Mouse (Mus musculus) lung, embryonic 15.5 days (tissue): ENCODE measurements around the gene Gm49352. TPM values are rescaled to one million over a fixed set of nuclear protein-coding genes. Genes with fewer than 3 reads are reported as not detected.
"Not testable (repeated sequence)": the region's sequence is repeated elsewhere in the genome, so short reads cannot be mapped to it uniquely, and the experiment has no call there.

ENCODE experiments used
- ATAC-seq: fragments of 200-750 bp; cut with Nextera tagmentation; 2 replicates; pipeline ENCODE4 v1.8.0; 2017; ENCODE audit warnings: moderate number of reproducible peaks, borderline replicate concordance; ENCODE audit not compliant: low FRiP score, low TSS enrichment; ENCODE audit errors: extremely low read depth
- H3K27ac ChIP-seq: fragments of 300-500 bp; sonication (generic); 2 replicates; pipeline ENCODE4 v1.5.1; 2015; ENCODE audit warnings: moderate library complexity, mild to moderate bottlenecking, inconsistent platforms
- H3K27me3 ChIP-seq: fragments of 300-500 bp; sonication (generic); 2 replicates; pipeline ENCODE4 v1.6.1; 2015; ENCODE audit warnings: inconsistent platforms
- H3K36me3 ChIP-seq: fragments of 300-500 bp; sonication (generic); 2 replicates; pipeline ENCODE4 v1.6.1; 2015; ENCODE audit warnings: inconsistent platforms
- H3K4me1 ChIP-seq: fragments of 300-500 bp; sonication (generic); 2 replicates; pipeline ENCODE4 v1.6.1; 2015; ENCODE audit warnings: inconsistent platforms
- H3K4me2 ChIP-seq: fragments of 300-500 bp; sonication (generic); 2 replicates; pipeline ENCODE4 v1.6.1; 2015; ENCODE audit warnings: inconsistent platforms, mild to moderate bottlenecking, moderate library complexity
- H3K4me3 ChIP-seq: fragments of 300-500 bp; sonication (generic); 2 replicates; pipeline ENCODE4 v1.5.1; 2015; ENCODE audit warnings: mild to moderate bottlenecking, inconsistent platforms
- H3K9ac ChIP-seq: fragments of 300-500 bp; sonication (generic); 2 replicates; pipeline ENCODE4 v1.6.1; 2015; ENCODE audit warnings: inconsistent platforms
- H3K9me3 ChIP-seq: fragments of 300-500 bp; sonication (generic); 2 replicates; pipeline ENCODE4 v1.6.1; 2016; ENCODE audit warnings: inconsistent platforms
- WGBS: fragments of 180-500 bp; shearing (Covaris S2); methylation state at CpG from one replicate; pipeline ENCODE4 v1.1.7; 2015; 5-methylcytosine and 5-hydroxymethylcytosine counted together
- polyA plus RNA-seq: library from polyadenylated mRNA; unstranded; fragments of >200 nt; fragmentation: Nextera tagmentation; extraction: Ambion mirVana; gene quantifications from 2 replicates; pipeline ENCODE4 v1.2.1, GENCODE M21; 2015

Gene Gm49352
- polyA plus RNA-seq: not detected in 2 replicates

DNA sequence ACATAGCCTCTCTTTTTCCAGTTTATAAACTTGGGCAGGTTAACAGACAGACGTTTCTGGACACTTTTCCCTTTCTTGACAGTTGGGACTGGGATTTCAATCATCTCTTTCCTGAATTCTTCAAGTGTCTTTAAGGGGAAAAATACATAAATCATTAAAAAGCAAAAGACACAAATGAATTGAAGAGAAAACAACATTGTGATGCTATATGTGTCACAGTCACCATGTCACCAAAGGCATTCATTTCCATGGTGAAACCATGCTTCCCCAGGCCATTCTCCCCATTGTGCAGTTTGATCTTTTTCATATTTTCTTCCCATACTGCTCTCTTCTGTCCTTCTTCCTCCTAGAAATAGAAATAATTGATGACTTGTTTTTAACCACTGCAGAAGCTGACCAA is at the start of gene Gm49352:
Gene Gm49352, minus strand, starts transcription at position 101 of the 400 bp plus-strand sequence.
- H3K4me3 ChIP-seq, H3K4me1 ChIP-seq, ATAC-seq, H3K27me3 ChIP-seq, H3K36me3 ChIP-seq, H3K9me3 ChIP-seq, H3K4me2 ChIP-seq, H3K27ac ChIP-seq, H3K9ac ChIP-seq: not testable (repeated sequence)
- WGBS: 30% methylated on average over 1 of the region's 1 CpGs

DNA sequence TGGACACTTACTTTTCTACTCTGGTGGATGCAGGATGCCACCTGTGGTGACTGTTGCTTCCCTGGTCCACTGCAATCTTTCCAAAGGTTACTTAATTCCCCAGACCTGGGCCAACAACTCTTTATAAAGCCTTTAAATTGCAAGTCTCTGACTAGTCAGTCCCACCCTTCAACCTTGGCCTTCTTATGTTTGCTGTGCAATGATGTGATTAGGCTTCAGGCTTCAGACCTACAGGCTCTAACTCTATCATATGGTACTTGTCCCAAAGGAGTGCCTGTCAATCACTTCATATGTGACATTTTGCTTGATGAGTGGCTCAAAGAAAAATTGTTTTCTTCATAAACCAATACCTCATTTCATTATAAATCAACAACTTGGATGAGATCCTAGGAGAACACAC is 2.1 kb upstream of the Gm49352 start, which contains the start of gene Cts3:
Gene Cts3, minus strand, starts transcription at position 101 of the 400 bp plus-strand sequence.
- H3K9ac ChIP-seq: no peak within 1 kb of the TSS

DNA sequence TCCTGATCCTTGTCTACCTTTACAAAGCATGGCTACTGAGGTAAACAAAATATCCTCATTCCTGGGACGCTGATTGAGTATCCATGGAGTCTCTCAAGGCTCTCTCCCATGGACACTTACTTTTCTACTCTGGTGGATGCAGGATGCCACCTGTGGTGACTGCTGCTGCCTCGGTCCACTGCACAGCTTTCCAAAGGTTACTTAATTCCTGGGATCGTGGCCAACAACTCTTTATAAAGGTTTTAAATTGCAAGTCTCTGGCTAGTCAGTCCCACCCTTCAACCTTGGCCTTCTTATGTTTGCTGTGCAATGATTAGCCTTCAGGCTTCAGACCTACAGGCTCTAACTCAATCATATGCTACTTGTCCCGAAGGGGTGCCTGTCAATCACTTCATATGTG is 26.3 kb downstream of the Gm49352 start, which contains the start of gene Ctsm:
Gene Ctsm, minus strand, starts transcription at position 209 of the 400 bp plus-strand sequence.
- H3K9me3 ChIP-seq: peaks cover 4% of the 10 kb centered on the region; the same call in 1 of the 2 replicates
- H3K4me2 ChIP-seq: no peak within 1 kb of the TSS
- H3K4me3 ChIP-seq: no peak within 1 kb of the TSS
- no peaks in the 10 kb centered on the region for H3K4me1 ChIP-seq
- WGBS: 55% methylated on average over 4 of the region's 4 CpGs
- no peak within 1 kb of the TSS for H3K27ac ChIP-seq
- ATAC-seq: no peak
- H3K27me3 ChIP-seq: no peaks in the 10 kb centered on the region
- no peak within 1 kb of the TSS for H3K9ac ChIP-seq
- no peaks in the 10 kb centered on the region for H3K36me3 ChIP-seq

More for the DNA sequence above, 2.1 kb upstream of the Gm49352 start, which contains the start of gene Cts3:
- no peak for ATAC-seq
- H3K36me3 ChIP-seq: no peaks in the 10 kb centered on the region
- no peaks in the 10 kb centered on the region for H3K27me3 ChIP-seq
- no peaks in the 10 kb centered on the region for H3K4me1 ChIP-seq
- H3K4me3 ChIP-seq: no peak within 1 kb of the TSS
- no peak within 1 kb of the TSS for H3K4me2 ChIP-seq
- H3K9me3 ChIP-seq: no peaks in the 10 kb centered on the region
- no peak within 1 kb of the TSS for H3K27ac ChIP-seq

Other genes starting within 250 kb of the Gm49352 start
- not detected in 2 replicates for gene Cts7, start 210.0 kb downstream of the Gm49352 start, polyA plus RNA-seq
- gene Ctsm, start 26.3 kb downstream of the Gm49352 start, polyA plus RNA-seq: not detected in 2 replicates
- gene Cts3, start 2.0 kb upstream of the Gm49352 start, polyA plus RNA-seq: not detected in 2 replicates